Mouse (Mus musculus): ENCODE data around the gene Nanog. TPM values are rescaled to one million over a fixed set of nuclear protein-coding genes. Genes with fewer than 3 reads are reported as not detected.

Gene Nanog
- polyA plus RNA-seq, 1 experiment: 0.27 TPM

- Histone ChIP-seq H3ac (ENCODE audit: control insufficient read depth, insufficient read length, low read depth) (no peak overlapping the region), H3K79me2 (ENCODE audit: control insufficient read depth, insufficient read depth) (no peaks in the 10 kb centered on the region), H3K27me3 (ENCODE audit: control insufficient read depth, insufficient read depth, insufficient read length) (peaks cover 48% of the 10 kb centered on the region), H3K79me3 (ENCODE audit: low read depth) (no peaks in the 10 kb centered on the region), H3K36me3 (ENCODE audit: control insufficient read depth, insufficient read depth) (no peaks in the 10 kb centered on the region), H3K4me3 (ENCODE audit: insufficient read depth, poor library complexity, severe bottlenecking) (no peak overlapping the region)
- TF ChIP-seq MAX (IDR thresholded peaks at IDR 0.05): no peak
These were observed 43.6 kb upstream of the Nanog start for GRCm38 (mm10) chr6:122663596-122664206.

GRCm38 (mm10) chr6:122665866-122666265, 41.4 kb upstream of the Nanog start:
- H3K36me3 ChIP-seq (ENCODE audit: control insufficient read depth, insufficient read depth): no peaks in the 10 kb centered on the region
- H3K79me2 ChIP-seq (ENCODE audit: control insufficient read depth, insufficient read depth): no peaks in the 10 kb centered on the region
- H3ac ChIP-seq (ENCODE audit: control insufficient read depth, insufficient read length, low read depth): no peak overlapping the region
- H3K4me3 ChIP-seq (ENCODE audit: insufficient read depth, poor library complexity, severe bottlenecking): no peak overlapping the region
- no peaks in the 10 kb centered on the region for H3K79me3 ChIP-seq (ENCODE audit: low read depth)
- TF ChIP-seq MAX (IDR thresholded peaks at IDR 0.05) (no peak), USF1 (IDR thresholded peaks at IDR 0.05; ENCODE audit: low read depth) (no peak), MYOG (IDR thresholded peaks at IDR 0.05; ENCODE audit: control insufficient read depth, extremely low read depth, insufficient read length) (no peak), CTCF (IDR thresholded peaks at IDR 0.05; ENCODE audit: control insufficient read depth, insufficient read depth, insufficient read length) (no peak), FOSL1 (IDR thresholded peaks at IDR 0.05; ENCODE audit: insufficient read depth, low read length, poor library complexity, severe bottlenecking) (no peak), MYOD1 (IDR thresholded peaks at IDR 0.05; ENCODE audit: control insufficient read depth, insufficient read length, low read depth) (no peak), CEBPB (IDR thresholded peaks at IDR 0.05; ENCODE audit: low read depth) (no peak)
- peaks cover 48% of the 10 kb centered on the region for H3K27me3 ChIP-seq (ENCODE audit: control insufficient read depth, insufficient read depth, insufficient read length)

- Histone ChIP-seq H3K79me2 (ENCODE audit: control insufficient read depth, insufficient read depth) (no peaks in the 10 kb centered on the region), H3K36me3 (ENCODE audit: control insufficient read depth, insufficient read depth) (no peaks in the 10 kb centered on the region), H3ac (ENCODE audit: control insufficient read depth, insufficient read length, low read depth) (no peak overlapping the region), H3K79me3 (ENCODE audit: low read depth) (no peaks in the 10 kb centered on the region), H3K4me3 (ENCODE audit: insufficient read depth, poor library complexity, severe bottlenecking) (no peak overlapping the region), H3K27me3 (ENCODE audit: control insufficient read depth, insufficient read depth, insufficient read length) (peaks cover 34% of the 10 kb centered on the region)
- TF ChIP-seq MYOG (IDR thresholded peaks at IDR 0.05; ENCODE audit: control insufficient read depth, extremely low read depth, insufficient read length) (no peak), CEBPB (IDR thresholded peaks at IDR 0.05; ENCODE audit: low read depth) (no peak), USF1 (IDR thresholded peaks at IDR 0.05; ENCODE audit: low read depth) (no peak), CTCF (IDR thresholded peaks at IDR 0.05; ENCODE audit: control insufficient read depth, insufficient read depth, insufficient read length) (no peak)
These were observed 39.6 kb upstream of the Nanog start for GRCm38 (mm10) chr6:122667715-122668114.

- Histone ChIP-seq H3K79me2 (ENCODE audit: control insufficient read depth, insufficient read depth) (no peaks in the 10 kb centered on the region), H3K36me3 (ENCODE audit: control insufficient read depth, insufficient read depth) (no peaks in the 10 kb centered on the region), H3K79me3 (ENCODE audit: low read depth) (no peaks in the 10 kb centered on the region), H3ac (ENCODE audit: control insufficient read depth, insufficient read length, low read depth) (no peak overlapping the region), H3K4me3 (ENCODE audit: insufficient read depth, poor library complexity, severe bottlenecking) (no peak overlapping the region), H3K27me3 (ENCODE audit: control insufficient read depth, insufficient read depth, insufficient read length) (peaks cover 23% of the 10 kb centered on the region)
- TF ChIP-seq MYOG (IDR thresholded peaks at IDR 0.05; ENCODE audit: control insufficient read depth, extremely low read depth, insufficient read length) (no peak), CTCF (IDR thresholded peaks at IDR 0.05; ENCODE audit: control insufficient read depth, insufficient read depth, insufficient read length) (no peak), FOSL1 (IDR thresholded peaks at IDR 0.05; ENCODE audit: insufficient read depth, low read length, poor library complexity, severe bottlenecking) (no peak), MAX (IDR thresholded peaks at IDR 0.05) (no peak)
These were observed 38.5 kb upstream of the Nanog start for GRCm38 (mm10) chr6:122668823-122669222.

GRCm38 (mm10) chr6:122669406-122670200, 37.7 kb upstream of the Nanog start:
- H3ac ChIP-seq (ENCODE audit: control insufficient read depth, insufficient read length, low read depth): no peak overlapping the region
- no peaks in the 10 kb centered on the region for H3K36me3 ChIP-seq (ENCODE audit: control insufficient read depth, insufficient read depth)
- peaks cover 18% of the 10 kb centered on the region for H3K27me3 ChIP-seq (ENCODE audit: control insufficient read depth, insufficient read depth, insufficient read length)
- TF ChIP-seq USF1 (IDR thresholded peaks at IDR 0.05; ENCODE audit: low read depth): no peak
- peak; percentile 30 for TF ChIP-seq MAX (IDR thresholded peaks at IDR 0.05)
- no peak for TF ChIP-seq CEBPB (IDR thresholded peaks at IDR 0.05; ENCODE audit: low read depth)
- TF ChIP-seq CTCF (IDR thresholded peaks at IDR 0.05; ENCODE audit: control insufficient read depth, insufficient read depth, insufficient read length): peak; percentile 93
- no peak for TF ChIP-seq MYOD1 (IDR thresholded peaks at IDR 0.05; ENCODE audit: control insufficient read depth, insufficient read length, low read depth)
- no peak for TF ChIP-seq FOSL1 (IDR thresholded peaks at IDR 0.05; ENCODE audit: insufficient read depth, low read length, poor library complexity, severe bottlenecking)
- no peak overlapping the region for H3K4me3 ChIP-seq (ENCODE audit: insufficient read depth, poor library complexity, severe bottlenecking)
- H3K79me3 ChIP-seq (ENCODE audit: low read depth): no peaks in the 10 kb centered on the region
- H3K79me2 ChIP-seq (ENCODE audit: control insufficient read depth, insufficient read depth): no peaks in the 10 kb centered on the region

GRCm38 (mm10) chr6:122670201-122670551, 37.1 kb upstream of the Nanog start:
- Histone ChIP-seq H3K27me3 (ENCODE audit: control insufficient read depth, insufficient read depth, insufficient read length) (peaks cover 16% of the 10 kb centered on the region), H3K36me3 (ENCODE audit: control insufficient read depth, insufficient read depth) (no peaks in the 10 kb centered on the region), H3K4me3 (ENCODE audit: insufficient read depth, poor library complexity, severe bottlenecking) (no peak overlapping the region), H3ac (ENCODE audit: control insufficient read depth, insufficient read length, low read depth) (no peak overlapping the region), H3K79me3 (ENCODE audit: low read depth) (no peaks in the 10 kb centered on the region), H3K79me2 (ENCODE audit: control insufficient read depth, insufficient read depth) (no peaks in the 10 kb centered on the region)
- TF ChIP-seq MYOD1 (IDR thresholded peaks at IDR 0.05; ENCODE audit: control insufficient read depth, insufficient read length, low read depth): no peak
- no peak for TF ChIP-seq USF1 (IDR thresholded peaks at IDR 0.05; ENCODE audit: low read depth)
- no peak for TF ChIP-seq FOSL1 (IDR thresholded peaks at IDR 0.05; ENCODE audit: insufficient read depth, low read length, poor library complexity, severe bottlenecking)
- no peak for TF ChIP-seq MAX (IDR thresholded peaks at IDR 0.05)
- TF ChIP-seq CEBPB (IDR thresholded peaks at IDR 0.05; ENCODE audit: low read depth): no peak
- TF ChIP-seq CTCF (IDR thresholded peaks at IDR 0.05; ENCODE audit: control insufficient read depth, insufficient read depth, insufficient read length): no peak
- TF ChIP-seq MYOG (IDR thresholded peaks at IDR 0.05; ENCODE audit: control insufficient read depth, extremely low read depth, insufficient read length): no peak

All from C2C12 (cell line).